Mouse (Mus musculus) CD4-positive naive resting alpha-beta T cell, adult 57 days (primary cell): ENCODE results near the gene Agfg1. TPM values are rescaled to one million over a fixed set of nuclear protein-coding genes. Genes with fewer than 3 reads are reported as not detected.

Experiments used
- total RNA-seq: library from RNA; stranded (reverse); gene quantifications from one replicate; pipeline ENCODE4 v1.2.4, GENCODE M21; 2023

Agfg1 gene
- total RNA-seq, result 102 TPM

GRCm38 (mm10) chr1:82839296-82839613, at the start of gene Agfg1:
Gene Agfg1, plus strand, starts transcription at chr1:82839483.

GRCm38 (mm10) chr1:82913025-82913424, 73.7 kb downstream of the Agfg1 start, which contains the start of gene A030005L19Rik:
Gene A030005L19Rik, plus strand, starts transcription at chr1:82913325.

GRCm38 (mm10) chr1:82924650-82925049, 85.4 kb downstream of the Agfg1 start, which contains the start of gene A030014E15Rik:
Gene A030014E15Rik, plus strand, starts transcription at chr1:82924917.

GRCm38 (mm10) chr1:82931326-82931725, 92.0 kb downstream of the Agfg1 start, which contains the start of gene Gm6217:
Gene Gm6217, minus strand, starts transcription at chr1:82931399.

GRCm38 (mm10) chr1:82943295-82943694, 104.0 kb downstream of the Agfg1 start, which contains the start of gene A030003K21Rik:
Gene A030003K21Rik, minus strand, starts transcription at chr1:82943388.

Other genes with a start within 250 kb of the Agfg1 start
- gene Mff, start 114.6 kb upstream of the Agfg1 start, total RNA-seq, result 93.6 TPM
- not detected for gene Tm4sf20, start 71.0 kb upstream of the Agfg1 start, total RNA-seq
- not detected for gene Gm47791, start 68.2 kb upstream of the Agfg1 start, total RNA-seq
- gene A030005L19Rik, start 73.8 kb downstream of the Agfg1 start, total RNA-seq, result 5.9 TPM
- 0.77 TPM for gene A030014E15Rik, start 85.4 kb downstream of the Agfg1 start, total RNA-seq
- gene Gm6217, start 91.9 kb downstream of the Agfg1 start, total RNA-seq, result not detected
- not detected for gene A030003K21Rik, start 103.9 kb downstream of the Agfg1 start, total RNA-seq
- not detected for gene Gm7544, start 116.5 kb downstream of the Agfg1 start, total RNA-seq
- gene Gm47955, start 120.8 kb downstream of the Agfg1 start, total RNA-seq, result not detected
- gene Gm47959, start 161.1 kb downstream of the Agfg1 start, total RNA-seq, result not detected
- gene Slc19a3, start 199.0 kb downstream of the Agfg1 start, total RNA-seq, result not detected
- not detected for gene Krtap28-10, start 203.0 kb downstream of the Agfg1 start, total RNA-seq
- not detected for gene Gm47969, start 205.4 kb downstream of the Agfg1 start, total RNA-seq
- not detected for gene A030005K14Rik, start 219.9 kb downstream of the Agfg1 start, total RNA-seq
- not detected for gene Krtap28-13, start 221.4 kb downstream of the Agfg1 start, total RNA-seq